Mouse (Mus musculus): ENCODE results near the gene Gprc5c.

The Gprc5c gene

GRCm38 (mm10) chr11:114833166-114833565 is 17.8 kb upstream of the Gprc5c start:
- in situ Hi-C loops (cut with MboI, MseI) = no loop called here

DNA sequence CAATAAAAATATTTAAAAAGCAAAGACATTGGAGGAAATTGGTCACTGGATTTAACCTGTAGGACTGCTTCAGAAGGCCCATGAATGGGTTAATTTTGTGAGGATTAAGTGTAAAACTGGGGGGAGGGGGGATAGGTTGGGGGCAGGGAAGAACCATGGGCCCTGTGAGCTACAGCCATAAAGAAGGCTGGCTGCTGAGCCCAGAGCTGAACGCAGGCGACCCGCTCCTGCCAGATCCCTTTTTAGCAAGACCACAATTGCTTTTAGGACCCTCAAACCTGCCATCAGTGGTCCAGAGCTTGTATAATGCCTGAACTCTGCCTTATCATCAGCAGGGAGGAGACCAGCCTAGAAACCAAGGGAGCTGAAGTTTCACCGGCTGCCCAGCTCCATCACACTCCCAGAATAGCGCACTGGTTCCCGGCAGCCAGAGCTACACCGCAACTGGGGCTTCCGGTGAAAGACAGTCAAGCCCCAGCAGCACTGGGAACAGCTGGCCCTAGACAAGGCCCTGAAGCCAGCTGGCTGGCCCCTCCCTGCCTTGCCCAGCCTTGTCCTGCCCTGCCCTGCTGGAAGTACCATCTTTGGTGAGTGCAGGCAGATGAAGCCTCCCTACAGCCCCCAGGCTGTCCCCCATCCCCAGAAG is 7.0 kb upstream of the Gprc5c start:
- in situ Hi-C loops (cut with MboI, MseI) = no loop called here

GRCm38 (mm10) chr11:114844464-114845220 is 6.3 kb upstream of the Gprc5c start:
- in situ Hi-C loops (cut with MboI, MseI) = no loop called here

GRCm38 (mm10) chr11:114846336-114846735 is 4.6 kb upstream of the Gprc5c start:
- in situ Hi-C loops (cut with MboI, MseI) = no loop called here

DNA sequence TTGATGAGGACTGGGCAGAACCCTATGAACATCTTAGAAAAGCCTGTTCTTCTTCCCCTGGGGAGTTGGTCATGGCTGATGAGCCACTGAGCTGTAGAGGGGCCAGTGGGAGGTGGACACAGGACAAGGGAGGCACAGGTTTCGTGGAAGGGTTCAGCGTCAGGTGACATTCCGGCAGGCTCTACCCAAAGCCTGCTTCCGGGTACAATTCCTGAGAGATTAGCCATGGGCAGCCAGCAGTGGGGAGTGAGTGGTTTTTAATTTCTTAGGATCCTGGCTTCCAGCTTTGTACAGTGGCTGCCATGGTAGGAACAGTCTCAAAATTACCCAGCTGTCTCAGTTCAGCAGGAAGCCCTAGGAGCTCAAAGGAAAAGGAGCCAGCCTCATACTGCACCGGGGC is 3.9 kb upstream of the Gprc5c start:
- in situ Hi-C loops (cut with MboI, MseI) = no loop called here

DNA sequence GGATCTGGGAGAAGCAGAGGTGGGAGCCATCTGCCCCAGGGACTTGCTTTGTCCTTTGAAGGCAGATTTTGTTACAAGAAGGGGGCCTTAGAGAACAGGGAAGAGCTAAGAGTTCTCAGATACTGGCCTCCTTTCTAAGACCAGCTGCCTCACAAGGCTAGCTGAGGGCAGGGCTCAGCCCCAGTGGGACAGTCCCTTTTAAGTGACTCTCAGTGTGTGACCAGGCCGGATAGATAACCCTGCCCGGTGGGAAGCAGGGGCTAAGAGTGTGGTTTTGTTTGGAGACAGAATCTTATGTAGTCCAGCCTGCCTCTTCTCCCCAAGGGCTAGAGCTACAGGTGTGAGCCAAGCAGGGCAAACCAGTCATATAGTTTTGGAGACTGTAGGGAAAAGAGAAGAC is 1.4 kb upstream of the Gprc5c start:
- in situ Hi-C loops (cut with MboI, MseI) = no loop called here

DNA sequence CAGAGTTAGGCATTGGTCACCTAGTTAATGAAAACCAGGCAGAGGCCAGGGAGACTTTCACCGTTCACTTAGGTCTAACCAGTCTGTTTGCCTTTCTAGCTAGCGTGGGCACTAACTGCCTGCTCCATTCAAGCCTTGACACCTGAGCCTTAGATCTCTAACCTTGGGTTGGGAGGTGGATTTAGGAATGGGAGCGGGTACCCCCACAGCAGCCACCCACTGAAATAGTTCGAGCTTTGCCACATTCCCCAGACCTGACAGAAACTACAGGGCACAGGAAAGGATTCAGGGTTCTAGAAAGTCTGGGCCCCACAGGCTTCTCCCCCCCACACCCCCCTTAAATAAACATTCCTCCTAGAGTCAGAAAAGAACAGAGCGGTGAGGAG is 893 bp upstream of the Gprc5c start:
- in situ Hi-C loops (cut with MboI, MseI) = no loop called here

DNA sequence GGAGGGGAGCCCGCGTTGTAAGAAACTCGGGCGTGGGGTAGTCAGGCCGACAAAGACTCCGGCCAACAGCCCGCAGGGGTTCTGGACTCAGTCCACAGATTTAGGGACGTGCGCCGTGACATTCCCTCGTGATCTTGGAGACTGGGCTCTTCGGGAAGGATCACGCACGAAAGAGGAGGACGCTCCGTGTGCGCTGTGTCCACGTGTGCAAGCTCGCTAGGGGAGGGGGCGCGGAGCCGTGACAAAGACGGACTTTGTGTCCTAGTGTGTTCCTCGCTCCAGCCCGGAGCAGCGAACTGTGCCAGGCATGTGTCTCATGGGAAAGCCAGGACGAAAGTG is 286 bp downstream of the Gprc5c start:
- in situ Hi-C loops (cut with MboI, MseI) = no loop called here

DNA sequence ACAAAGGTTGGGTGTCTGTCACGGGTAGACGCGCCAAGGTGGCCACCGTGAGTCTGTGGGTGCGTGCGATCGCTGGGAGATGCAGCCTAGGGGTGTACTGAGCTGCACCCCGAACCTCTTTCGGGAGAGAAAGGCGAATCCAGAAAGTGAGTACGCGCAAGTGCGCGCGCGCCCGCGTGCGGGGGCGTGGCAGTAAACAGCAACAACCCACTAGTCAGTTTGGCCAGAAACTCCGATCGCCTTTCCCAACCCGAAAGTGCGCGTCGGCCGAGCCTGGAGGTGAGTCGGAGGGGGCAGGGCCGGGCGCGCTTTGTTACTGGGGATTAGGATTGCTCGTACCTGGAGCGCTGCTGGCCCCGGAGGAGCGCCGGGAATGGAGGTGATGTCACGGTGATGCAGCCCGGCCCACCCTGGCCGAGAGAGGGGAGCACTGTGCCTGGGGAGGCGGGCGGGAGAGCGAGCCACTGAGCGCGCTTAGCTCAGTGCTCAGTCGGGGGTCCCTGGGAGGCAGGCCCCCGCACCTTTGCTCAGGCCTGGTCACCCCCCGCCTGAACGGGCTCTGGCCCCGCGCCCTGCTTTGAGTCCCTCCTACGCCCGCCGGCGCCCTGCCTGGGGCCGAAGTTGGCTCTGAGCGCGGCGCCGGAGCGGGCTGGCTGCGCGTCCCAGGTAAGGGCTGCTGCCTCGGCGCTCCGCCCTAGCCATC is 807 bp downstream of the Gprc5c start:
- in situ Hi-C loops (cut with MboI, MseI) = no loop called here

GRCm38 (mm10) chr11:114852311-114853173 is 1.6 kb downstream of the Gprc5c start:
- in situ Hi-C loops (cut with MboI, MseI) = no loop called here

DNA sequence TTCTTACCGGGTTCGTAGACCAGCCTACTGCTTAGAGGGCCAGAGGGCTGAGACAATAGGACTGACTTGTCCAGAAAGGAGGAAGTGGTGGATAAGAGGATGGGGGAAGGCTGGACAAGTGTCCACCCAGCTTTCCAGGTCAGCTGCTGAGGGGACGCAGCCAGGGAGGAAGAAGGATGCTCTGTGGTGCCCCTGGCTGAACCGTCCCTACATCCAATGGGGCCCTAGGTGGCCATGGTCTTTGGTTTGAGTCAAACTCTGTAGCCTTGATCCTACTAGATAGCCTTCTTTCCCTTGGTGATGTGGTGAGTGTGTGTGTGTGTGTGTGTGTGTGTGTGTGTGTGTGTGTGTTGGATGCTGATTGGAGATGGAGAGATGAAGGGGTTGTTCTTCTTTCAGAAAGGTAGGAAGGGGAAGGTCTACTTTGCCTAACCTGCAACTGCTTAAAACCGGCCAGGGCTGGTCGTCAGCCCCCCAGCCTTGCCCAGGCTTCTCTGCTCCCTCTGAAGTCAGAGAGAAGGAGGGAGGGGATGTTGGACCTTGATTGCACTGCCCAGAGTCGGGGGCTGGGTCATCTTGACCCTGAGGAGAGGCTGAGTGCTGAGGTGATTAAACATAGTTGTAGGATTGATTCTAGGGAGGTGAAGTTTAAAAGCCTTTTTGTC is 2.4 kb downstream of the Gprc5c start:
- in situ Hi-C loops (cut with MboI, MseI) = no loop called here

GRCm38 (mm10) chr11:114854581-114854980 is 3.6 kb downstream of the Gprc5c start:
- in situ Hi-C loops (cut with MboI, MseI) = no loop called here

DNA sequence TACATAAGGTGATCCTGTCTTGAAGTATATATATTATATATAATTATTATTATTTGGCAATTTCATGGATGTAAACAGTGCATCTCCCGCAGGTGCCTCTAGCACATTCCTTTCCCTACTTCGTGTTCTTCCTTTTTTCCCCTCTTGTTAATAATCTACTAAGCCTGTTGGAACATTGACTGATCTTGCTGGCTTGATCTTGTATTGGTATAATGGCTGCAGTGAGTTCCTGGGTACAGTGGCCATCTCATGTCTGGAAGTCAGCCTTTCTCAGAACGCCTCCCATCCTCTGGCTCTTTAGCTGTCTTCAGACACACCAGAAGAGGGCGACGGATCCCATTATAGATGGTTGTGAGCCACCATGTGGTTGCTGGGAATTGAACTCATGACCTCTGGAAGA is 5.2 kb downstream of the Gprc5c start:
- in situ Hi-C loops (cut with MboI, MseI) = no loop called here

- in situ Hi-C loops (cut with MboI, MseI) = no loop called here
Observed at GRCm38 (mm10) chr11:114858641-114859040, 7.7 kb downstream of the Gprc5c start.

- in situ Hi-C loops (cut with MboI, MseI) = loop anchor here in 1 of 2 experiments (10.0 kb wide), 1 partner anchor 826 kb away; no protein-coding TSS in a partner anchor
Observed at GRCm38 (mm10) chr11:114861057-114861456, 10.1 kb downstream of the Gprc5c start.

DNA sequence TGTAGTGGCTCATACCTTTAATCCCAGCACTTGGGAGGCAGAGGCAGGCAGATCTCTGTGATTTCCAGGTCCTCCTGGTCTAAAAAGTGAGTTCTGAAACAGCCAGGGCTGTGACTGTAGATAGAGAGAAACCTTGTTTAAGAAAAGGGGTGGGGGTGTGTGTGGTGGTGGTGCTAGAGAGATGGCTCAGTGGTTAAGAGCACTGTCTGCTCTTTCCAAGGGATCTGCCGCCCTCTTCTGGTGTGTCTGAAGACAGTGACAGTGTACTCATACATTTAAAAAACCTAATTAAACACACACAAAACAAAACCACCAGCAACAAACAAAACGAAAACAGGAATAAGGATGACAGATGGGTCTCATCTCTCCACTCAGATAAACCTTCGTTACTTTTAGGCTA is 11.7 kb downstream of the Gprc5c start:
- in situ Hi-C loops (cut with MboI, MseI) = loop anchor here in 1 of 2 experiments (10.0 kb wide), 1 partner anchor 828 kb away; no protein-coding TSS in a partner anchor

GRCm38 (mm10) chr11:114863918-114864420 is 13.0 kb downstream of the Gprc5c start:
- in situ Hi-C loops (cut with MboI, MseI) = loop anchor here in 1 of 2 experiments (10.0 kb wide), 1 partner anchor 829 kb away; no protein-coding TSS in a partner anchor

- in situ Hi-C loops (cut with MboI, MseI) = loop anchor here in 1 of 2 experiments (10.0 kb wide), 1 partner anchor 831 kb away; no protein-coding TSS in a partner anchor
Observed at GRCm38 (mm10) chr11:114865999-114866398, 15.0 kb downstream of the Gprc5c start.

GRCm38 (mm10) chr11:114866486-114867360 is 15.8 kb downstream of the Gprc5c start:
- in situ Hi-C loops (cut with MboI, MseI) = loop anchor here in 1 of 2 experiments (10.0 kb wide), 1 partner anchor 832 kb away; no protein-coding TSS in a partner anchor

All from T-helper 17 cell (primary cell).